Mouse (Mus musculus) regulatory T cell (primary cell): Measurements from ENCODE around the gene Gm7030.
"Not testable (repeated sequence)": the region's sequence is repeated elsewhere in the genome, so short reads cannot be mapped to it uniquely, and the experiment has no call there.

Source experiments
- in situ Hi-C: fragments of 300-600 bp; cut with MboI, MseI; formaldehyde crosslinking; loops from one replicate; pipeline ENCODE4 v1.15.1; 2025; ENCODE audit warnings: high pct_unique_total_duplicates

The Gm7030 gene

GRCm38 (mm10) chr17:36135421-36136231 lies 6.4 kb upstream of the Gm7030 start:
- in situ Hi-C loops: not testable (repeated sequence)

GRCm38 (mm10) chr17:36131516-36132265 lies 2.5 kb upstream of the Gm7030 start:
- in situ Hi-C loops: no loop called here

- in situ Hi-C loops: not testable (repeated sequence)
Measured at GRCm38 (mm10) chr17:36128525-36128924, 700 bp downstream of the Gm7030 start.

- in situ Hi-C loops: loop anchor here (5.0 kb wide), 1 partner anchor 287 kb away; the partner anchor contains the start of gene Tubb5
Measured at GRCm38 (mm10) chr17:36124111-36124510, 5.1 kb downstream of the Gm7030 start.

GRCm38 (mm10) chr17:36121352-36122020 lies 7.7 kb downstream of the Gm7030 start, which contains the start of gene Gm19684:
Gm19684 (plus strand) TSS chr17:36121678.
- in situ Hi-C loops: loop anchor here (5.0 kb wide), 1 partner anchor 284 kb away; the partner anchor contains the start of gene Tubb5

- in situ Hi-C loops: loop anchor here (5.0 kb wide), 1 partner anchor 284 kb away; the partner anchor contains the start of gene Tubb5
Measured at GRCm38 (mm10) chr17:36120839-36121238, 8.4 kb downstream of the Gm7030 start.

- in situ Hi-C loops: not testable (repeated sequence)
Measured at GRCm38 (mm10) chr17:36116545-36116944, 12.7 kb downstream of the Gm7030 start.

GRCm38 (mm10) chr17:36113979-36114593 lies 15.1 kb downstream of the Gm7030 start:
- in situ Hi-C loops: loop anchor here (5.0 kb wide), 2 partner anchors 82 to 117 kb away; partner anchors contain the start of gene H2-T23

GRCm38 (mm10) chr17:36111510-36111868 lies 17.7 kb downstream of the Gm7030 start:
- in situ Hi-C loops: loop anchor here (5.0 kb wide), 2 partner anchors 79 to 114 kb away; partner anchors contain the start of gene H2-T23

- in situ Hi-C loops: loop anchor here (5.0 kb wide), 2 partner anchors 79 to 114 kb away; partner anchors contain the start of gene H2-T23
Measured at GRCm38 (mm10) chr17:36110641-36111509, 18.4 kb downstream of the Gm7030 start.

GRCm38 (mm10) chr17:36110129-36110528 lies 19.1 kb downstream of the Gm7030 start:
- in situ Hi-C loops: loop anchor here (5.0 kb wide), 2 partner anchors 78 to 113 kb away; partner anchors contain the start of gene H2-T23

- in situ Hi-C loops: not testable (repeated sequence)
Measured at GRCm38 (mm10) chr17:36102091-36102490, 27.1 kb downstream of the Gm7030 start.

- in situ Hi-C loops: not testable (repeated sequence)
Measured at GRCm38 (mm10) chr17:36099603-36100002, 29.6 kb downstream of the Gm7030 start.

GRCm38 (mm10) chr17:36093936-36094335 lies 35.3 kb downstream of the Gm7030 start:
- in situ Hi-C loops: loop anchor here (5.0 kb wide), 1 partner anchor 83 kb away; no protein-coding TSS in a partner anchor

GRCm38 (mm10) chr17:36092520-36092919 lies 36.7 kb downstream of the Gm7030 start:
- in situ Hi-C loops: loop anchor here (5.0 kb wide), 1 partner anchor 85 kb away; no protein-coding TSS in a partner anchor

GRCm38 (mm10) chr17:36091933-36092332 lies 37.3 kb downstream of the Gm7030 start:
- in situ Hi-C loops: loop anchor here (5.0 kb wide), 1 partner anchor 85 kb away; no protein-coding TSS in a partner anchor

GRCm38 (mm10) chr17:36085976-36086375 lies 43.2 kb downstream of the Gm7030 start:
- in situ Hi-C loops: not testable (repeated sequence)

- in situ Hi-C loops: no loop called here
Measured at GRCm38 (mm10) chr17:36083870-36084451, 45.3 kb downstream of the Gm7030 start.

- in situ Hi-C loops: no loop called here
Measured at GRCm38 (mm10) chr17:36083266-36083869, 45.9 kb downstream of the Gm7030 start.
